Mouse (Mus musculus) small intestine, adult 2 months (tissue): ENCODE results near the gene Sf3b1. TPM values are rescaled to one million over a fixed set of nuclear protein-coding genes. Genes with fewer than 3 reads are reported as not detected.
"Not testable (repeated sequence)": the region's sequence is repeated elsewhere in the genome, so short reads cannot be mapped to it uniquely, and the experiment has no call there.

Experiments
- H3K27ac ChIP-seq: fragments of 200-500 bp; 2 replicates; pipeline ENCODE4 v1.5.1; 2012; ENCODE audit warnings: low read depth, low read length, control low read depth, inconsistent platforms; ENCODE audit not compliant: insufficient read depth
- H3K27me3 ChIP-seq: fragments of 200-500 bp; 2 replicates; pipeline ENCODE4 v1.6.1; 2012; ENCODE audit warnings: mild to moderate bottlenecking, moderate library complexity, low read length, inconsistent platforms; ENCODE audit not compliant: control insufficient read depth, insufficient read depth
- H3K36me3 ChIP-seq: fragments of 200-500 bp; 2 replicates; pipeline ENCODE4 v1.6.1; 2012; ENCODE audit warnings: mild to moderate bottlenecking, low read length, control low read depth, inconsistent platforms; ENCODE audit not compliant: control insufficient read depth, insufficient read depth
- H3K4me1 ChIP-seq: fragments of 200-500 bp; 2 replicates; pipeline ENCODE4 v1.6.1; 2012; ENCODE audit warnings: low read length, inconsistent platforms, mixed read lengths; ENCODE audit not compliant: control insufficient read depth, insufficient read depth, insufficient read length
- H3K4me3 ChIP-seq: fragments of 200-500 bp; 2 replicates; pipeline ENCODE4 v1.5.1; 2012; ENCODE audit warnings: low read depth, mild to moderate bottlenecking, control low read depth, inconsistent platforms, low read length, moderate library complexity
- CTCF ChIP-seq: fragments of 200-500 bp; IDR thresholded peaks from 2 replicates; pipeline ENCODE4 v1.5.1; 2012; ENCODE audit warnings: low read depth, mild to moderate bottlenecking, control low read depth, inconsistent platforms, low read length, moderate library complexity, mixed read lengths; ENCODE audit not compliant: insufficient replicate concordance, insufficient read length; ENCODE audit errors: extremely low read depth
- POLR2A ChIP-seq: fragments of 200-500 bp; IDR thresholded peaks from 2 replicates; pipeline ENCODE4 v1.6.1; 2012; ENCODE audit warnings: low read depth, mild to moderate bottlenecking, control low read depth, inconsistent platforms, low read length, moderate library complexity
- WGBS: fragments of 180-500 bp; shearing (Covaris S2); methylation state at CpG from one replicate; pipeline ENCODE4 v1.1.7; 2018; 5-methylcytosine and 5-hydroxymethylcytosine counted together
- polyA plus RNA-seq: library from polyadenylated mRNA; depleted of rRNA; stranded (reverse); fragments of >200 nt; gene quantifications from 2 replicates; pipeline ENCODE4 v1.2.3, GENCODE M21; 2012

Gene Sf3b1
- polyA plus RNA-seq, 1 experiment, result 13.2 TPM

GRCm38 (mm10) chr1:54966858-54967257 is 60.4 kb downstream of the Sf3b1 start:
- TF ChIP-seq POLR2A, result no peak
- TF ChIP-seq CTCF, result no peak
- WGBS, result 94% methylated on average over 3 of the region's 3 CpGs
- Histone ChIP-seq H3K4me1 (no peaks in the 10 kb centered on the region), H3K4me3 (no peak overlapping the region), H3K36me3 (no peaks in the 10 kb centered on the region), H3K27me3 (no peaks in the 10 kb centered on the region), H3K27ac (no peak overlapping the region)

GRCm38 (mm10) chr1:54965159-54965995 is 61.9 kb downstream of the Sf3b1 start:
- Histone ChIP-seq H3K36me3 (no peaks in the 10 kb centered on the region), H3K4me3 (no peak overlapping the region), H3K4me1 (no peaks in the 10 kb centered on the region), H3K27me3 (no peaks in the 10 kb centered on the region), H3K27ac (no peak overlapping the region)
- no peak for TF ChIP-seq POLR2A
- no peak for TF ChIP-seq CTCF
- 67% methylated on average over 11 of the region's 11 CpGs for WGBS

GRCm38 (mm10) chr1:54961724-54962123 is 65.6 kb downstream of the Sf3b1 start:
- H3K27ac ChIP-seq, result no peak overlapping the region
- H3K4me1 ChIP-seq, result no peaks in the 10 kb centered on the region
- no peaks in the 10 kb centered on the region for H3K36me3 ChIP-seq
- no peaks in the 10 kb centered on the region for H3K27me3 ChIP-seq
- no peak overlapping the region for H3K4me3 ChIP-seq
- TF ChIP-seq POLR2A, result no peak
- no peak for TF ChIP-seq CTCF
- 85% methylated on average over 9 of the region's 9 CpGs for WGBS

- TF ChIP-seq CTCF (no peak), POLR2A (no peak)
- H3K27me3 ChIP-seq, result no peaks in the 10 kb centered on the region
- H3K4me3 ChIP-seq, result no peak overlapping the region
- H3K36me3 ChIP-seq, result no peaks in the 10 kb centered on the region
- WGBS, result 79% methylated on average over 9 of the region's 9 CpGs
- H3K4me1 ChIP-seq, result no peaks in the 10 kb centered on the region
- no peak overlapping the region for H3K27ac ChIP-seq
Measured at GRCm38 (mm10) chr1:54960613-54961165, 66.6 kb downstream of the Sf3b1 start.

GRCm38 (mm10) chr1:54958525-54958924 is 68.8 kb downstream of the Sf3b1 start:
- WGBS, result 69% methylated on average over 3 of the region's 3 CpGs
- TF ChIP-seq CTCF (no peak), POLR2A (no peak)
- H3K27ac ChIP-seq, result no peak overlapping the region

GRCm38 (mm10) chr1:54956995-54957394 is 70.3 kb downstream of the Sf3b1 start:
- H3K36me3 ChIP-seq, H3K4me1 ChIP-seq, H3K27me3 ChIP-seq, H3K27ac ChIP-seq, H3K4me3 ChIP-seq: not testable (repeated sequence)
- WGBS, result 92% methylated on average over 14 of the region's 14 CpGs

More at GRCm38 (mm10) chr1:54958525-54958924, 68.8 kb downstream of the Sf3b1 start:
- H3K4me1 ChIP-seq, result no peaks in the 10 kb centered on the region
- H3K36me3 ChIP-seq, result no peaks in the 10 kb centered on the region
- H3K4me3 ChIP-seq, result no peak overlapping the region
- H3K27me3 ChIP-seq, result no peaks in the 10 kb centered on the region

GRCm38 (mm10) chr1:54954856-54955255 is 72.4 kb downstream of the Sf3b1 start:
- no peak for TF ChIP-seq CTCF
- no peak for TF ChIP-seq POLR2A
- H3K4me3 ChIP-seq, result no peak overlapping the region
- WGBS, result 69% methylated on average over 4 of the region's 4 CpGs

More at GRCm38 (mm10) chr1:54954856-54955255, 72.4 kb downstream of the Sf3b1 start:
- Histone ChIP-seq H3K36me3 (no peaks in the 10 kb centered on the region), H3K4me1 (no peaks in the 10 kb centered on the region), H3K27me3 (0 out of 2 replicates have a peak, but pooled peaks cover 2% of the 10 kb centered on the region), H3K27ac (no peak overlapping the region)
